Mouse (Mus musculus): Measurements from ENCODE around the gene 1700029I15Rik. TPM values are rescaled to one million over a fixed set of nuclear protein-coding genes. Genes with fewer than 3 reads are reported as not detected.
A peak's percentile ranks its signal among the peaks of the same experiment; 100 is the strongest.

Gene 1700029I15Rik
- polyA plus RNA-seq, 1 experiment from 2014 or later, result 2.5 TPM

- no peak overlapping the region for H3K27ac ChIP-seq
- WGBS, result 93% methylated on average over 5 of the region's 5 CpGs
- ATAC-seq (replicated peaks; ENCODE audit: low FRiP score, low read depth) (no peak), DNase-seq (ENCODE audit: low spot score) (no peak)
- H3K27me3 ChIP-seq (ENCODE audit: insufficient read depth, low read length), result no peaks in the 10 kb centered on the region
- TF ChIP-seq CTCF (IDR thresholded peaks at IDR 0.05; ENCODE audit: low read depth), result no peak
- H3K4me3 ChIP-seq (replicated peaks; ENCODE audit: low read depth, low read length), result no peak overlapping the region
- no peak overlapping the region for H3K9ac ChIP-seq (ENCODE audit: low read depth, low read length)
- H3K36me3 ChIP-seq (ENCODE audit: insufficient read depth, low read length), result peaks cover 29% of the 10 kb centered on the region; the same call in 1 of the 2 replicates
- H3K9me3 ChIP-seq (replicated peaks; ENCODE audit: low read length), result no peaks in the 10 kb centered on the region
- H3K4me1 ChIP-seq (replicated peaks; ENCODE audit: insufficient read depth, low read length), result no peaks in the 10 kb centered on the region
- H3K4me2 ChIP-seq (ENCODE audit: low read length), result no peak overlapping the region
Observed at GRCm38 (mm10) chr2:92403776-92404319, 21.5 kb downstream of the 1700029I15Rik start.

DNA sequence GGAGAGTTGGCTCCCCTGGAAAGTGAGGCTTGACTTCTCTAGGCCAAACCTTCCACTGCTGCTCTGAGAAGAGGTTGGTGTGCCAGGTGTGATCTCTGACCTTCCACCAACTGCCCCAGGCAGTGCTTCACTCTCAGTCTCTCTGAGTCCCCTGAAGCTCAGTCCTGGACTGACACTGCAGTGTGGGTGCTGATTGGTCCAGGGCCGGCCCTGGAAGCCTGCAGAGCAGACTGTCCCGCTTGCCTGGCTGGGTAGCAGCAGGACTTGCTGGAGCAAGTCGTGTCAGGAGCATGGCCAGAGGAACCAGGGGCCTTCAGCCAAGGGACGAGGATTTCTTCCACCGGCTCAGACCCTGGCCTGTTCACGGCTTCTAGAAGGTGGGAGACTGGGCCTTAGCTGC is 22.4 kb downstream of the 1700029I15Rik start:
- H3K4me3 ChIP-seq (replicated peaks; ENCODE audit: low read depth, low read length), result no peak overlapping the region
- H3K9me3 ChIP-seq (replicated peaks; ENCODE audit: low read length), result no peaks in the 10 kb centered on the region
- WGBS, result 85% methylated on average over 6 of the region's 6 CpGs
- H3K9ac ChIP-seq (ENCODE audit: low read depth, low read length), result no peak overlapping the region
- no peak for ATAC-seq (replicated peaks; ENCODE audit: low FRiP score, low read depth)
- TF ChIP-seq CTCF (IDR thresholded peaks at IDR 0.05; ENCODE audit: low read depth), result no peak
- no peak overlapping the region for H3K27ac ChIP-seq
- no peak for DNase-seq (ENCODE audit: low spot score)
- no peak overlapping the region for H3K4me2 ChIP-seq (ENCODE audit: low read length)
- H3K4me1 ChIP-seq (replicated peaks; ENCODE audit: insufficient read depth, low read length), result no peaks in the 10 kb centered on the region
- H3K36me3 ChIP-seq (ENCODE audit: insufficient read depth, low read length), result peaks cover 36% of the 10 kb centered on the region
- H3K27me3 ChIP-seq (ENCODE audit: insufficient read depth, low read length), result no peaks in the 10 kb centered on the region

- no peak for ATAC-seq (replicated peaks; ENCODE audit: low FRiP score, low read depth)
- no peak overlapping the region for H3K27ac ChIP-seq
- H3K4me3 ChIP-seq (replicated peaks; ENCODE audit: low read depth, low read length), result no peak overlapping the region
- no peaks in the 10 kb centered on the region for H3K4me1 ChIP-seq (replicated peaks; ENCODE audit: insufficient read depth, low read length)
- no peak for DNase-seq (ENCODE audit: low spot score)
- H3K9ac ChIP-seq (ENCODE audit: low read depth, low read length), result no peak overlapping the region
- no peak for TF ChIP-seq CTCF (IDR thresholded peaks at IDR 0.05; ENCODE audit: low read depth)
- no peak overlapping the region for H3K4me2 ChIP-seq (ENCODE audit: low read length)
- 95% methylated on average over 7 of the region's 7 CpGs for WGBS
- peaks cover 44% of the 10 kb centered on the region for H3K36me3 ChIP-seq (ENCODE audit: insufficient read depth, low read length)
- H3K27me3 ChIP-seq (ENCODE audit: insufficient read depth, low read length), result no peaks in the 10 kb centered on the region
- H3K9me3 ChIP-seq (replicated peaks; ENCODE audit: low read length), result no peaks in the 10 kb centered on the region
Observed at GRCm38 (mm10) chr2:92405687-92406086, 23.3 kb downstream of the 1700029I15Rik start.

DNA sequence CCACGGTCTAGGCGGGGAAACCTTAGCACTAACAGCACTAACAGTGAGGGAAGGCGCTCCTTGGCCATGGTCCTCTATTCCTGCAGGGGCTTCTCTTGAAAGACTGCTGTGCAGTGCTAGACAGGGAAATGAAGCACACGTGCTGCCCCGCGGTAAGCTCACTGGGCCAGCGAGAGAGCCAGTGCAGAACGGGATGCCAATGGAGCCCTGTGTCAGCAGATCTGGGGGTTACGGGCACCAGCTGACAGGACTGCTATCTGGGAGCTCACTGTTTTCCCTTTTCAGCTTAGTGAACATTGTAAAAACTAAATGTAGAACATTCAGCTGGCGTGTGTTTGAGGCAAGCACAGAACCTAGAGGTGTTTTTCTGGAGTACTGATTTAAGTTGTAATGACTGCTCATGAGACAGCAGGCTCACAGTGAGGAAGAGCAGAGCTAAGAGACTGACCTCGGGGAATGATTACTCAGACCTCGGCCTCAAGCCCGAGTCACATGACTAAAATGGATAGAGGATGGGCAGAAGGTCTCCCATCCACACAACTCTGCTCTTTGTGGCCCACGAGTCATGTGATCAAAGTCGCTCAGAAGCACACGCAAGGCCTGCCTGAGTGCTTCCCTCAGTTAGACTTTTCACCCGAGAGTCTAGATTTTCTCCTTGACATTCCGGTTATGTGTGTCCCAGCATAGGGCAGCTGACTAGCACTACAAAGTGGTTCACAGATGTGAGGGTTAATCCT is 26.1 kb downstream of the 1700029I15Rik start:
- WGBS, result 87% methylated on average over 18 of the region's 18 CpGs
- ATAC-seq (replicated peaks; ENCODE audit: low FRiP score, low read depth), result peak; percentile 57

DNA sequence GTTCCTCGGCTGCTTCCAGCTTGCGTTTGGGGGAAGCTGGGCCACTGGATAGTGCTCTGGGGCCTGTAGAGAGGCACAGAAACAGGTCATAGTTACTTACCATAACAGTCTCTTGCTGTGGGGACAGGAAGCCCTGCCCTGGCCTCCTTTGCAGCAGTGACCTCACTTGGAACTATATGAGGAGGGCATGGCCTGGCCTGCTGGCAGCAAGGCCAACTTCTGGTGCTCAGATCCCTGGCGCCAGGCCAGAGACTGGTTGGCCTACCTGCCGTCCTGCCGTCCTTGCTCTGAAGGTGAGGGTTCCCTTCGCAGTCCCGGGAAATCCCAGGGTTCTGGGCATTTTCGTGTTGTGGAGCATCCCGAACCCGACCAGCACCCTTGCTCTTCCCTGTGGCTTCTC is 29.4 kb downstream of the 1700029I15Rik start:
- no peak overlapping the region for H3K4me3 ChIP-seq (replicated peaks; ENCODE audit: low read depth, low read length)
- H3K27me3 ChIP-seq (ENCODE audit: insufficient read depth, low read length), result no peaks in the 10 kb centered on the region
- peaks cover 75% of the 10 kb centered on the region for H3K36me3 ChIP-seq (ENCODE audit: insufficient read depth, low read length)
- no peak overlapping the region for H3K9ac ChIP-seq (ENCODE audit: low read depth, low read length)
- no peak for TF ChIP-seq CTCF (IDR thresholded peaks at IDR 0.05; ENCODE audit: low read depth)
- H3K4me1 ChIP-seq (replicated peaks; ENCODE audit: insufficient read depth, low read length), result no peaks in the 10 kb centered on the region
- DNase-seq (ENCODE audit: low spot score), result no peak
- H3K27ac ChIP-seq, result no peak overlapping the region
- WGBS, result 90% methylated on average over 10 of the region's 10 CpGs
- no peak overlapping the region for H3K4me2 ChIP-seq (ENCODE audit: low read length)
- no peak for ATAC-seq (replicated peaks; ENCODE audit: low FRiP score, low read depth)
- H3K9me3 ChIP-seq (replicated peaks; ENCODE audit: low read length), result no peaks in the 10 kb centered on the region

More for the DNA sequence above, 26.1 kb downstream of the 1700029I15Rik start:
- H3K4me1 ChIP-seq (replicated peaks; ENCODE audit: insufficient read depth, low read length), result no peaks in the 10 kb centered on the region
- H3K27me3 ChIP-seq (ENCODE audit: insufficient read depth, low read length), result no peaks in the 10 kb centered on the region
- no peak for DNase-seq (ENCODE audit: low spot score)
- H3K9me3 ChIP-seq (replicated peaks; ENCODE audit: low read length), result no peaks in the 10 kb centered on the region
- H3K4me3 ChIP-seq (replicated peaks; ENCODE audit: low read depth, low read length), result no peak overlapping the region
- no peak overlapping the region for H3K9ac ChIP-seq (ENCODE audit: low read depth, low read length)
- H3K36me3 ChIP-seq (ENCODE audit: insufficient read depth, low read length), result peaks cover 71% of the 10 kb centered on the region
- no peak overlapping the region for H3K4me2 ChIP-seq (ENCODE audit: low read length)
- TF ChIP-seq CTCF (IDR thresholded peaks at IDR 0.05; ENCODE audit: low read depth), result no peak
- H3K27ac ChIP-seq, result no peak overlapping the region

GRCm38 (mm10) chr2:92421723-92422387 is 39.5 kb downstream of the 1700029I15Rik start:
- Histone ChIP-seq H3K4me2 (ENCODE audit: low read length) (no peak overlapping the region), H3K4me3 (replicated peaks; ENCODE audit: low read depth, low read length) (no peak overlapping the region), H3K9me3 (replicated peaks; ENCODE audit: low read length) (no peaks in the 10 kb centered on the region), H3K9ac (ENCODE audit: low read depth, low read length) (no peak overlapping the region), H3K27ac (no peak overlapping the region), H3K27me3 (ENCODE audit: insufficient read depth, low read length) (no peaks in the 10 kb centered on the region), H3K36me3 (ENCODE audit: insufficient read depth, low read length) (peaks cover 45% of the 10 kb centered on the region), H3K4me1 (replicated peaks; ENCODE audit: insufficient read depth, low read length) (0 out of 2 replicates have a peak, but pooled peaks cover 18% of the 10 kb centered on the region)
- no peak for ATAC-seq (replicated peaks; ENCODE audit: low FRiP score, low read depth)
- DNase-seq (ENCODE audit: low spot score), result no peak
- no peak for TF ChIP-seq CTCF (IDR thresholded peaks at IDR 0.05; ENCODE audit: low read depth)
- WGBS, result 91% methylated on average over 7 of the region's 7 CpGs
